Mouse (Mus musculus): Measurements from ENCODE around the gene Ube2h.

DNA sequence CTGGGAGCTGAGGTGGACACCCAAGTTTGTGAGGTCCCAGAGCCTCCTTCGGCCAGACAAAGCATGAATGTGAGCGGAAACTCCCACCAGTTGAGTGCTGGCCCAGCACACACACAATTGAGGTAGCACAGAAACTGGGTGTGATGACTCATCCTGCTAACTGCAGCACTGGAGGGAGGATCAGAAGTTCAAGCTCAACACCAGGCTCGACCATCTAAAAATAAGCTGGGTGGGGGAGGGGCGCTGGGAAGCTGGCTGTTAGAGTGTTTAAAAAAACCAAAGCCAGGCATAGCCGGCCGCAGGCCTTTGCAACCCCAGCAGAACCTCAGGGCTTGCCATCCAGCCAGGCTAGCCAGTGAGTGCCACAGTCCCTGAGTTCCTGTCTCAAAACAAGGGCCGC, 142.2 kb downstream of the Ube2h start:
- no peak for TF ChIP-seq CTCF (IDR thresholded peaks at IDR 0.05; ENCODE audit: control insufficient read depth, insufficient read depth, low read length)
- TF ChIP-seq POLR2A (IDR thresholded peaks at IDR 0.05; ENCODE audit: borderline replicate concordance, control insufficient read depth, low read depth, low read length) = no peak
